Mouse (Mus musculus): ENCODE data around the gene Nomo1. TPM values are rescaled to one million over a fixed set of nuclear protein-coding genes. Genes with fewer than 3 reads are reported as not detected.
A peak's percentile ranks its signal among the peaks of the same experiment; 100 is the strongest.

Nomo1 gene
- polyA plus RNA-seq, 1 experiment = 53.1 TPM

GRCm38 (mm10) chr7:46098919-46099286, 65.4 kb downstream of the Nomo1 start:
- no peak for TF ChIP-seq POLR2A (IDR thresholded peaks at IDR 0.05; ENCODE audit: low read depth, low read length)
- no peak for TF ChIP-seq CTCF (IDR thresholded peaks at IDR 0.05; ENCODE audit: extremely low read depth, insufficient read length, insufficient replicate concordance, low read depth, low read length)
- H3K27me3 ChIP-seq (ENCODE audit: control insufficient read depth, insufficient read depth, low read length) = peaks cover 3% of the 10 kb centered on the region
- no peak overlapping the region for H3K27ac ChIP-seq (ENCODE audit: insufficient read depth, low read depth, low read length)
- no peaks in the 10 kb centered on the region for H3K4me1 ChIP-seq (ENCODE audit: control insufficient read depth, insufficient read depth, insufficient read length, low read length)
- 91% methylated on average over 19 of the region's 19 CpGs for WGBS
- H3K36me3 ChIP-seq (ENCODE audit: control insufficient read depth, insufficient read depth, low read length) = no peaks in the 10 kb centered on the region
- H3K4me3 ChIP-seq (ENCODE audit: low read depth, low read length) = no peak overlapping the region

- WGBS = 79% methylated on average over 13 of the region's 13 CpGs
- no peak overlapping the region for H3K27ac ChIP-seq (ENCODE audit: insufficient read depth, low read depth, low read length)
- TF ChIP-seq POLR2A (IDR thresholded peaks at IDR 0.05; ENCODE audit: low read depth, low read length) = no peak
- TF ChIP-seq CTCF (IDR thresholded peaks at IDR 0.05; ENCODE audit: extremely low read depth, insufficient read length, insufficient replicate concordance, low read depth, low read length) = no peak
- H3K36me3 ChIP-seq (ENCODE audit: control insufficient read depth, insufficient read depth, low read length) = no peaks in the 10 kb centered on the region
- H3K4me1 ChIP-seq (ENCODE audit: control insufficient read depth, insufficient read depth, insufficient read length, low read length) = no peaks in the 10 kb centered on the region
- peaks cover 3% of the 10 kb centered on the region; the same call in 1 of the 2 replicates for H3K27me3 ChIP-seq (ENCODE audit: control insufficient read depth, insufficient read depth, low read length)
- H3K4me3 ChIP-seq (ENCODE audit: low read depth, low read length) = no peak overlapping the region
These were observed 66.2 kb downstream of the Nomo1 start for GRCm38 (mm10) chr7:46099682-46100081.

GRCm38 (mm10) chr7:46100563-46100962, 67.1 kb downstream of the Nomo1 start, which contains the start of gene Kcnj11:
Gene Kcnj11 (minus strand): TSS chr7:46100764.
- Histone ChIP-seq H3K4me1 (ENCODE audit: control insufficient read depth, insufficient read depth, insufficient read length, low read length) (no peaks in the 10 kb centered on the region), H3K4me3 (ENCODE audit: low read depth, low read length) (peak within 1 kb of the TSS; percentile 56), H3K36me3 (ENCODE audit: control insufficient read depth, insufficient read depth, low read length) (no peaks in the 10 kb centered on the region), H3K27ac (ENCODE audit: insufficient read depth, low read depth, low read length) (no peak within 1 kb of the TSS), H3K27me3 (ENCODE audit: control insufficient read depth, insufficient read depth, low read length) (peaks cover 3% of the 10 kb centered on the region; the same call in 1 of the 2 replicates)
- WGBS = under 1% methylated on average over 34 of the region's 34 CpGs
- peak; percentile 76 for TF ChIP-seq CTCF (IDR thresholded peaks at IDR 0.05; ENCODE audit: extremely low read depth, insufficient read length, insufficient replicate concordance, low read depth, low read length)
- TF ChIP-seq POLR2A (IDR thresholded peaks at IDR 0.05; ENCODE audit: low read depth, low read length) = no peak

GRCm38 (mm10) chr7:46103075-46103591, 69.6 kb downstream of the Nomo1 start:
- no peak overlapping the region for H3K27ac ChIP-seq (ENCODE audit: insufficient read depth, low read depth, low read length)
- H3K27me3 ChIP-seq (ENCODE audit: control insufficient read depth, insufficient read depth, low read length) = peaks cover 3% of the 10 kb centered on the region
- WGBS = 77% methylated on average over 8 of the region's 8 CpGs
- no peaks in the 10 kb centered on the region for H3K36me3 ChIP-seq (ENCODE audit: control insufficient read depth, insufficient read depth, low read length)
- no peaks in the 10 kb centered on the region for H3K4me1 ChIP-seq (ENCODE audit: control insufficient read depth, insufficient read depth, insufficient read length, low read length)
- no peak overlapping the region for H3K4me3 ChIP-seq (ENCODE audit: low read depth, low read length)
- no peak for TF ChIP-seq POLR2A (IDR thresholded peaks at IDR 0.05; ENCODE audit: low read depth, low read length)

GRCm38 (mm10) chr7:46103771-46104170, 70.3 kb downstream of the Nomo1 start:
- no peak overlapping the region for H3K27ac ChIP-seq (ENCODE audit: insufficient read depth, low read depth, low read length)
- WGBS = 83% methylated on average over 8 of the region's 8 CpGs
- TF ChIP-seq POLR2A (IDR thresholded peaks at IDR 0.05; ENCODE audit: low read depth, low read length) (no peak), CTCF (IDR thresholded peaks at IDR 0.05; ENCODE audit: extremely low read depth, insufficient read length, insufficient replicate concordance, low read depth, low read length) (no peak)
- no peak overlapping the region for H3K4me3 ChIP-seq (ENCODE audit: low read depth, low read length)
- H3K36me3 ChIP-seq (ENCODE audit: control insufficient read depth, insufficient read depth, low read length) = no peaks in the 10 kb centered on the region
- H3K4me1 ChIP-seq (ENCODE audit: control insufficient read depth, insufficient read depth, insufficient read length, low read length) = no peaks in the 10 kb centered on the region
- peaks cover 3% of the 10 kb centered on the region for H3K27me3 ChIP-seq (ENCODE audit: control insufficient read depth, insufficient read depth, low read length)

- no peaks in the 10 kb centered on the region for H3K36me3 ChIP-seq (ENCODE audit: control insufficient read depth, insufficient read depth, low read length)
- no peak overlapping the region for H3K27ac ChIP-seq (ENCODE audit: insufficient read depth, low read depth, low read length)
- no peaks in the 10 kb centered on the region for H3K4me1 ChIP-seq (ENCODE audit: control insufficient read depth, insufficient read depth, insufficient read length, low read length)
- TF ChIP-seq POLR2A (IDR thresholded peaks at IDR 0.05; ENCODE audit: low read depth, low read length) (no peak), CTCF (IDR thresholded peaks at IDR 0.05; ENCODE audit: extremely low read depth, insufficient read length, insufficient replicate concordance, low read depth, low read length) (no peak)
- H3K27me3 ChIP-seq (ENCODE audit: control insufficient read depth, insufficient read depth, low read length) = peaks cover 3% of the 10 kb centered on the region
- 81% methylated on average over 27 of the region's 27 CpGs for WGBS
- no peak overlapping the region for H3K4me3 ChIP-seq (ENCODE audit: low read depth, low read length)
These were observed 70.9 kb downstream of the Nomo1 start for GRCm38 (mm10) chr7:46104256-46104915.

GRCm38 (mm10) chr7:46105484-46105883, 72.0 kb downstream of the Nomo1 start:
- 83% methylated on average over 7 of the region's 7 CpGs for WGBS
- TF ChIP-seq CTCF (IDR thresholded peaks at IDR 0.05; ENCODE audit: extremely low read depth, insufficient read length, insufficient replicate concordance, low read depth, low read length) = no peak
- TF ChIP-seq POLR2A (IDR thresholded peaks at IDR 0.05; ENCODE audit: low read depth, low read length) = no peak
- Histone ChIP-seq H3K27ac (ENCODE audit: insufficient read depth, low read depth, low read length) (no peak overlapping the region), H3K36me3 (ENCODE audit: control insufficient read depth, insufficient read depth, low read length) (no peaks in the 10 kb centered on the region), H3K4me1 (ENCODE audit: control insufficient read depth, insufficient read depth, insufficient read length, low read length) (no peaks in the 10 kb centered on the region), H3K4me3 (ENCODE audit: low read depth, low read length) (no peak overlapping the region), H3K27me3 (ENCODE audit: control insufficient read depth, insufficient read depth, low read length) (peaks cover 3% of the 10 kb centered on the region)

Measured in small intestine, adult 2 months (tissue).